Mouse (Mus musculus) forebrain, postnatal 0 days (tissue): ENCODE measurements at regions not wholly inside any gene's neighbourhood (a gene's known extent, or its start where the extent isn't known, plus 50 kb on each side); places are given as distances from the start of the nearest gene placed in this dataset.

ENCODE experiments used
- ATAC-seq: fragments of 200-750 bp; cut with Nextera tagmentation; 2 replicates; pipeline ENCODE4 v1.8.0; 2017; ENCODE audit warnings: mild to moderate bottlenecking, moderate library complexity
- DNase-seq: peaks from one replicate; pipeline ENCODE4 v3.0.0-alpha.2; 2015
- H3K27ac ChIP-seq: fragments of 300-500 bp; sonication (generic); 2 replicates; pipeline ENCODE4 v1.5.1; 2014; ENCODE audit warnings: low read depth, mild to moderate bottlenecking, antibody characterized with exemption, low read length, moderate library complexity, mixed read lengths
- H3K27me3 ChIP-seq: fragments of 300-500 bp; sonication (generic); 2 replicates; pipeline ENCODE4 v1.6.1; 2014; ENCODE audit warnings: mild to moderate bottlenecking, low read length, mixed read lengths; ENCODE audit not compliant: insufficient read depth
- H3K36me3 ChIP-seq: fragments of 300-500 bp; sonication (generic); 2 replicates; pipeline ENCODE4 v1.6.1; 2014; ENCODE audit warnings: mild to moderate bottlenecking, moderate library complexity; ENCODE audit not compliant: insufficient read depth
- H3K4me1 ChIP-seq: fragments of 300-500 bp; sonication (generic); 2 replicates; pipeline ENCODE4 v1.6.1; 2014; ENCODE audit warnings: antibody characterized with exemption; ENCODE audit not compliant: insufficient read depth
- H3K4me2 ChIP-seq: fragments of 300-500 bp; sonication (generic); 2 replicates; pipeline ENCODE4 v1.6.1; 2014; ENCODE audit warnings: low read depth, mild to moderate bottlenecking, moderate library complexity
- H3K4me3 ChIP-seq: fragments of 300-500 bp; sonication (generic); 2 replicates; pipeline ENCODE4 v1.5.1; 2014; ENCODE audit warnings: low read depth, low read length, mixed read lengths
- H3K9ac ChIP-seq: fragments of 300-500 bp; sonication (generic); 2 replicates; pipeline ENCODE4 v1.6.1; 2014; ENCODE audit warnings: mild to moderate bottlenecking
- H3K9me3 ChIP-seq: fragments of 300-500 bp; sonication (generic); 2 replicates; pipeline ENCODE4 v1.6.1; 2016; ENCODE audit warnings: low read length
- CTCF ChIP-seq: sonication (generic); IDR thresholded peaks from 2 replicates; pipeline ENCODE4 v1.5.1; 2016; ENCODE audit warnings: antibody characterized with exemption, control low read depth, low read depth
- WGBS: fragments of 180-500 bp; shearing (Covaris S2); extraction: QIAGEN DNeasy Blood & Tissue Kit; methylation state at CpG from one replicate; pipeline ENCODE4 v1.1.7; 2014; 5-methylcytosine and 5-hydroxymethylcytosine counted together

GRCm38 (mm10) chr13:70454592-70455390, 182.6 kb downstream of the Ice1 start:
- Histone ChIP-seq H3K36me3 (no peaks in the 10 kb centered on the region), H3K4me1 (no peaks in the 10 kb centered on the region), H3K9ac (no peak overlapping the region), H3K9me3 (no peaks in the 10 kb centered on the region), H3K4me3 (no peak overlapping the region), H3K4me2 (no peak overlapping the region), H3K27me3 (no peaks in the 10 kb centered on the region), H3K27ac (no peak overlapping the region)
- DNase-seq (no peak), ATAC-seq (no peak)
- no peak for TF ChIP-seq CTCF
- WGBS, result 86% methylated on average over 4 of the region's 4 CpGs

GRCm38 (mm10) chr13:70458406-70458805, 179.0 kb downstream of the Ice1 start:
- H3K4me3 ChIP-seq, result no peak overlapping the region
- no peaks in the 10 kb centered on the region for H3K9me3 ChIP-seq
- H3K9ac ChIP-seq, result no peak overlapping the region
- H3K4me1 ChIP-seq, result no peaks in the 10 kb centered on the region
- ATAC-seq (no peak), DNase-seq (no peak)
- H3K27ac ChIP-seq, result no peak overlapping the region
- no peaks in the 10 kb centered on the region for H3K36me3 ChIP-seq
- no peak overlapping the region for H3K4me2 ChIP-seq
- no peaks in the 10 kb centered on the region for H3K27me3 ChIP-seq
- WGBS, result 81% methylated on average over 3 of the region's 3 CpGs
- TF ChIP-seq CTCF, result no peak

GRCm38 (mm10) chr13:70464996-70465395, 172.4 kb downstream of the Ice1 start:
- Histone ChIP-seq H3K27me3 (no peaks in the 10 kb centered on the region), H3K9ac (no peak overlapping the region), H3K4me1 (no peaks in the 10 kb centered on the region), H3K4me3 (no peak overlapping the region), H3K9me3 (no peaks in the 10 kb centered on the region), H3K4me2 (no peak overlapping the region), H3K36me3 (no peaks in the 10 kb centered on the region), H3K27ac (no peak overlapping the region)
- DNase-seq (peak; percentile 11), ATAC-seq (peak; percentile 69)
- no peak for TF ChIP-seq CTCF
- 69% methylated on average over 5 of the region's 5 CpGs for WGBS

GRCm38 (mm10) chr13:70474746-70475145, 162.7 kb downstream of the Ice1 start:
- Histone ChIP-seq H3K27me3 (no peaks in the 10 kb centered on the region), H3K4me3 (no peak overlapping the region), H3K4me1 (no peaks in the 10 kb centered on the region), H3K9me3 (no peaks in the 10 kb centered on the region), H3K36me3 (no peaks in the 10 kb centered on the region), H3K27ac (no peak overlapping the region), H3K9ac (no peak overlapping the region), H3K4me2 (no peak overlapping the region)
- TF ChIP-seq CTCF, result no peak
- 87% methylated on average over 4 of the region's 4 CpGs for WGBS
- DNase-seq (no peak), ATAC-seq (no peak)

- no peak for ATAC-seq
- Histone ChIP-seq H3K27me3 (no peaks in the 10 kb centered on the region), H3K4me2 (no peak overlapping the region), H3K4me3 (no peak overlapping the region), H3K27ac (no peak overlapping the region), H3K4me1 (no peaks in the 10 kb centered on the region), H3K9me3 (no peaks in the 10 kb centered on the region), H3K36me3 (no peaks in the 10 kb centered on the region), H3K9ac (no peak overlapping the region)
- TF ChIP-seq CTCF, result no peak
- DNase-seq, result no peak
- 38% methylated on average over 2 of the region's 2 CpGs for WGBS
Measured at GRCm38 (mm10) chr13:70475366-70475765, 162.1 kb downstream of the Ice1 start.

GRCm38 (mm10) chr13:70499302-70499701, 138.1 kb downstream of the Ice1 start:
- Histone ChIP-seq H3K27me3 (no peaks in the 10 kb centered on the region), H3K4me2 (no peak overlapping the region), H3K27ac (no peak overlapping the region), H3K36me3 (no peaks in the 10 kb centered on the region), H3K4me3 (no peak overlapping the region), H3K9ac (no peak overlapping the region), H3K4me1 (no peaks in the 10 kb centered on the region), H3K9me3 (no peaks in the 10 kb centered on the region)
- WGBS, result 24% methylated on average over 4 of the region's 4 CpGs
- peak; percentile 13 for DNase-seq
- no peak for ATAC-seq
- no peak for TF ChIP-seq CTCF
